Mouse (Mus musculus) layer of hippocampus, adult 11-12 months (tissue): ENCODE results near the gene Taok3.
"Not testable (repeated sequence)": the region's sequence is repeated elsewhere in the genome, so short reads cannot be mapped to it uniquely, and the experiment has no call there.

ENCODE experiments used
- DNase-seq: peaks from one replicate; pipeline ENCODE4 v3.0.0; 2022; ENCODE audit warnings: low spot score

The Taok3 gene

GRCm38 (mm10) chr5:117267913-117268312 lies 148.0 kb downstream of the Taok3 start:
- DNase-seq = no peak

- no peak for DNase-seq
Observed at GRCm38 (mm10) chr5:117268749-117269148, 148.8 kb downstream of the Taok3 start.

GRCm38 (mm10) chr5:117269395-117269794 lies 149.5 kb downstream of the Taok3 start:
- DNase-seq = no peak

DNA sequence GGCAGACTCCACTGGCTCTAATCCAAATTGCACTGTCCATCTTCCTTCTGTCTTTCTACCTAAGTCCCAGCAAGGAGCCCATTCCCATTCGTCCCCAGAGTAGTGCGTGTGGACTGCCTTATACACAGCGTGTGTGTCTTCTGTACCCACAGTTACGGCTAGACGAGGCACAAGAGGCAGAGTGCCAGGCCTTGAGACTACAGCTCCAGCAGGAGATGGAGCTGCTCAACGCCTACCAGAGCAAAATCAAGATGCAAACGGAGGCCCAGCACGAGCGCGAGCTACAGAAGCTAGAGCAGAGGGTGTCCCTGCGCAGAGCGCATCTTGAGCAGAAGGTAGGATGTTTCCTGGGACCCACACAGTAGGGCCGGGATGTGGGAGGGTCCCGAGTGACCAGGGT lies 152.0 kb downstream of the Taok3 start:
- peak; percentile 62 for DNase-seq

DNA sequence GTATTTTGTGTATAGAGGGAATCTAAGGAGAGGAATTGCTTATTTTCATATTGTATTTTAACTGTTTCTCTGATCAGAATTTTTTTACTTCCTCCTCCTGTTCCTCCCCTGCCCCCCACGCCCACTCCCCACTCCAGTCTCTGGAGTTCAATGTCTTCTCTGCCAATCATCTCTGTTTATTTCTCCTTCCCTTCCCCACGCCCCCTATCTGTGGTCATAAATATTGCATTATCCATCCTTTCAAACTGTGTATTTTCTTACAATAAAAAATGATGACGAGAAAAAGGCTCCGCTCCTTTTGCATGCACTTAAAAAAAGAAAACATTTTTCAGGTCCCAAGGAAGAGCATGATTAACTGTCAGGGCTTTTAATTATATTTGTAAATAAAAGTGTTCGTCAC lies 154.9 kb downstream of the Taok3 start:
- no peak for DNase-seq

DNA sequence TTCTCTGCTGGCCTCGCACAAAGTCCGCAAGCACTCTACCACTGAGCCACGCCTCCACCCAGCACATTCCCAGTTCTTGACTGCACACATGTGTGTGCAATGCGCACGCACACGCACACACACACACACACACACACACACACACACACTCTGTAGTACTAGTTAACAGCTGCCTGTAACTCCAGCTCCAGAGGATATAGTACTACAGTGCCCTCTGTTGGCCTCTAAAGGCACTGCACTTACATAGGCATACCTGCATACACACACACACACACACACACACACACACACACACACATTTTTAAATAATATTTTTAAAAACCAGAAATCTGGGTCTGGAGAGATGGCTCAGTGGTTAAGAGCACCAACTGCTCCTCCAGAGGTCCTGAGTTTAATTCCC lies 157.9 kb downstream of the Taok3 start:
- DNase-seq = no peak

DNA sequence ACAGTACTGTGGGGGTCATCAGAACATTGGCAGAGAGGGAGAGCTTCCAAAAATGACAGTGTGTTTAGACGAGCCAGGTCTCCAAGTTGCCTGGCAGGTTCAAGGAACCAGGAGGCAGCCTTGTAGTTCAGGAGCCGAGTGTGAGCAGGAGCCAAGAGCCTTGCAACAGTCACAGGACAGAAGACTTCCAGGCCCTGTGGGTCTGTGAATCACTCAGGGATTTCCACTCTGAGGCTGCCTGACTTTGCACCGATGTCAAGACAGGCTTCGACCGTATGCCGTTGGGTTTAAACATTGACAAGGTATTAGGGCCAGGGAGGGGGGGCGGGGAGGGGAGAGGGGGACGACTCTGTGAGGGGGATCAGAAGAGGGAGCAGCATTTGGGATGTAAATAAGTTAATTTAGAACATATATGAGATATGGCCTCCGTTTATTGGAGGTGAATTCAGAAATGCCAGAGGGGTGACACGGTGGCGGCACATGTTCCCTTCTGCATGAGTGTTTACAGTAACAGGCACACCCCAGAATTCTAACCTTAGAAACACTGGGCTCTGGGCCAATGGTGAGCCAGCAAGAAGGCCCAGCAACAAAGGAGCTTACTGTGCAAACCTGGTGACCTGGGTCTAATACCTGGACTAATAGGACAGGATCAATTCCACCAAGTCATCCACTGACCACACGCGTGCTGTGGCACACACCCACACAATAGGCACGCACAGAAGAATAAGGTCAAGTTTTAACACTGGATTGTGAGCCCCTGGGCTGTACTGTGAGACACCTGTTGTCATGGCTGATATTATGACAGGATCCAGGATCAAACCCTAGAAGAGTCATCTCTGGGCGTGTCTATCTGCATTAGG lies 159.1 kb downstream of the Taok3 start:
- DNase-seq = no peak

DNA sequence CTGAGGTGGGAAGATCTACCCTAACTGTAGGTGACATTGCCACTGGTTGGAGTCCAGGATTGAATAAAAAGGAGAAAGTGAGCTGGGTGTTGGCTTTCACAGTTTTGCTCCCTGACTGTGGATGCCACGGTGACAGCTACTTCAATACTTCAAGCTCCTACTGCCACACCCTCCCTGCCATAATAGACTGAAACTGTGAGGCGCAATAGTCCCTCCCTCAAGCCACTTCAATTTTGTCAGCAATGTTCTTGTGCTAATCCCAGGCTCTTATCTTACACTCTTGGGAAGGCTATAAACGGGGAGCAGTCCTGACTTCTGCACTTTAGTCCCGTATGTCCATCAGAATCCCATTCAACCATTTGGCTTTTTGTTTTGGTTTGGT lies 159.7 kb downstream of the Taok3 start:
- no peak for DNase-seq

DNA sequence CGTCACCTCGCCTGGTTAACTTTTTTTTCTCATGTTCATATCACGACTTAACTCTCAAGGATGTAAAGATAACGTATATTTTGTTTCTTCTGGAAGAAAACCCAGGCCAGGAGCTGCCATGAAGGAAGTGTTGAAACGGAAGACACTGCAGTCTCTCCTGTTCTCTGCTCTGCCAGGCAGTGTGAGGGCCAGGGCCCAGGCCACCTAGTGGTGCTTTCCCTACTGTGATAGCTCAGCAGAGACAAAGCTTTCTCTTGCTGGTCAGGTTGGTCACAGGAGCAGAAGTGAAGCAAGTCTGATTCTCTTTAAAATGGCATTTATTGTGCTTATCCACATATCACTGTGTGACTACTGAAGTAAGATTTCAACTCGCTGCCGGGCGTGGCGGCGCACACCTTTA lies 161.6 kb downstream of the Taok3 start:
- no peak for DNase-seq

- no peak for DNase-seq
Observed at GRCm38 (mm10) chr5:117282360-117282759, 162.4 kb downstream of the Taok3 start.

DNA sequence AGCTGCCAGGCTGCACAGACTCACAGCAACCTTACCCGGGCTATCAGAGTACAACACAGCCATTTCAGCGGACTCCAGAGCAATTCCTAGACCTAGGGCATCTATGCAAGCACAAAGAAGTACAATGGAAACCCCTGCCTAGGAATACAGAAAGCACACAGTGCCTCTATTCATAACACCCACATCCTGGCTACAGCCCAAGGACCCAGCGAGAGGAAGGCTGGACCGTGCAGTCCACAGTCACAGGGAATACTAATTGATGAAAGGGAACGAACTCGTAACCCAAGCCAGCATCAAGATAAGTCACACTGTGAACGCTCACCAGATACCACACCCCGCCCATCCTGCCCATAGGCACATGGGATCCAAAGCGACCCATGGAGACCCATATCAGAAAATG lies 164.1 kb downstream of the Taok3 start:
- DNase-seq = peak; percentile 59

DNA sequence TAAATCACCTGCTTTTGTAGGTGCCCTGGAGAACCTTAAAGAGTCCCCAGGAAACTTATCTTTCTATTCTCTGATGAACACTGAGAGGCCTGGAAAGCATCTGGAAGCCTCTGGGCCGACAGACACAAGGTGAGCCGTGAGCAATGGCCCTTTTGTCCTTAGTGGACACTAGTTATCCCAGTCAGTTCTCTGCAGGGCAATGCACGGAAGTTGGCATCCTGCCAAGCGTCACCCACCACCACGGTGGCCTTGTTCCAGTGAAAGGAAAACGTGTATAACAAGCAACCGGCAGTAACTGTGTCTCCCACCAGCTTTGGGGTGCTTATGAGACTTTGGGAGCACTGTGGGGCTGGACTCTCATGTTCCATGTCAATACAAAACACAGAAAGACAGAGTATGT lies 164.8 kb downstream of the Taok3 start:
- no peak for DNase-seq

DNA sequence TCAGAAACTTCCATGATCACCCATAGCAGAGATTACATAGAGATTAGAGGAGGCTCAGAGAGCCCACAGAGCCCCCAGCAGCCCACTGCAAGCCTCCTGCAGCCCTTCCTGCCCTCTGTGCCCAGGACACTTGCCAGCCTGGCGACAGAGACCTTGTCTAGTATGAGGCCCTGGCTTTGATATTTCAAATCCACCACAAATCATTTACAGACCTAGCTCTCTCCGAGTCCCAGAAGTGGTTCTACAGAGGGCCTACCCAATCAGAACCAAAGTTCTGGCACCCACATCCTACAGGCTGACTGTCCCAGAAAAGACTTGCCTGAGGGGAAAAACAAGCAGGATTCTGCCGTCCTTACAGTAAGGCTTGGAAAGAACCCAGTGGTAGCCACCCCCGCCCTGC lies 165.3 kb downstream of the Taok3 start:
- no peak for DNase-seq

- DNase-seq = no peak
Observed at GRCm38 (mm10) chr5:117286286-117286685, 166.4 kb downstream of the Taok3 start.

DNA sequence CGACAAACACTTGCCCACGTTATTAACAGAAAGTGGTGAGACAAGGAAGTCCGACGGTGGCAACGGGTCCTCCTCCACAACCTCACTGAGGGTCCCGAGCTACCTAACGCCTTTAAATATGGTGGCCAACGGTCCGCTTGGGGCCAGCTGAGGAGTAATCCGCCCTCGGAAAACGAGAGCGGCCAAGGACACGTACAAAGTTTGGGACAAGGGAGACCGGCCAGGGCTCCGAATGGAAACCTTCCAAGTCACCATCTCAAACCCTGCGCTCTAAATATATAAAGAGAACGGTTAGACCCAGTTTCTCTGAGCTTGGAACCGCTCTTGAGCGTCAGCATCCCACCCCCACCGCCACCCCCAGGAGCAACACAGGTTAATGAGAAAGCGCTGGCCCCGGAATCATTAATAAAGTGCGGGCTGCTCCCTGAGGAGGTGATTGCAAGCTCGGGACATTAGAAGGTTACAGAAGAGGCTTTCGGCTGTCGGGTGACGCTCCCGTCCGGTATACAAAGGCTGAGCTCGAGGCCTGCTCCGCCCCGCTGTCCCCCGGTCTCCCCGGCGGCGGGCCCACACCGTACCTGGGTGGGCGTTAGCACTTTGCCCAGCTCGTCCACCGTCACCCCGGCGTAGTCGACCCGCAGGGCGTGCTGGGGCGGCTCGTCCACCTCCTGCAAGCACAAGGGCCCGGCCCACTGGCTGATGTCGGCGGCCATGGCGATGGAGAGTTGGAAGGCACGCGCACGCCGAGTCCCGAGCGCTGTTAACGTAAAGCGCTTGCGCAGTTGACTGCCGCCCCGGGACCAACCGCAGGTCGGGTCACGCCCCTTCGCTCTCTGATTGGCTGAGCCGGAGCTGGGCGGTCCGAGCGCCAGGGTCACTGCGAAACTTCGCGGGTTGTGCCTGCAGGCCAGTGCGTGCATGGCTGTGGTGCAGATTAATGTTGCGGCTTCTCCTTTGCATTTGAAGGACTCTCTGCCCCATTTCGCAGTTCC lies 167.2 kb downstream of the Taok3 start, which contains the start of gene Pebp1:
Gene Pebp1 (minus strand): TSS at position 795 of the 992 bp plus-strand sequence.
- peak; percentile 94 for DNase-seq

- no peak for DNase-seq
Observed at GRCm38 (mm10) chr5:117289646-117290045, 169.7 kb downstream of the Taok3 start.

GRCm38 (mm10) chr5:117290081-117290480 lies 170.2 kb downstream of the Taok3 start:
- DNase-seq = no peak

DNA sequence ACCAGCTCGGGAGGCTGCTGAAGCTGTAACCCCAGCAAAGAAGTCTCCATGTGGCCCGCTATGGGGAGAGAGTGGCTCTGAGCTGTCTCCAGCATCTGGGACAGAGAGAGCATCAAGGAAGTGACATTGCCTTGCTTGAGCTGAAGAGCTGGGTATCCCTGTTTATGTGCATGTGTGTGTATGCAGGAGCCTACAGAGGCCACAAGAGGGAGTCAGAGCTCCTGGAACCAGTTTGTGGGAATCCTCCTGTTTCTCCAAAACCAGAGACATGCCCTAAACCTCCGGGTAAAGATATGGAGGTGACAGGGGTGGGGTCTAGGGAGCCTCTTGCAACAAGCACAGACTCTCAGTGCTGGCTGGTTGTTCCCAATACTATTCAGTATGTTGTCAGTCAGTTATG lies 171.4 kb downstream of the Taok3 start:
- DNase-seq = no peak

- no peak for DNase-seq
Observed at GRCm38 (mm10) chr5:117292547-117292946, 172.6 kb downstream of the Taok3 start.

DNA sequence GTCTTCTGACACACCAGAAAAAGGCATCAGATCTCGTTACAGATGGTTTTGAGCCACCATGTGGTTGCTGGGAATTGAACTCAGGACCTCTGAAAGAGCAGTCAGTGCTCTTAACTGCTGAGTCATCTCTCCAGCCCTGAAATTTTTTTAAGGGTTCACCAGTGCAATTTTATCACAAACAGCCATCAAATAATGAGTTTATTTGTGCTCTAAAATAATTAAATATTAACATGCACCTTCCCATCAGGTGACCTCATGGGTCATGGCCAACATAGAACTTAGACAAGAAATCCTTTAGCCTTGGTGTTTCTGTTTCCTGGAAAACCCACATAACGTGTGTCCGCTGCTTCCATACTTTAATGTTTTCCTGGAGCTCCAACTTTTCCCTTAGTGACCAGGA lies 173.8 kb downstream of the Taok3 start:
- DNase-seq = not testable (repeated sequence)

- DNase-seq = no peak
Observed at GRCm38 (mm10) chr5:117295011-117295410, 175.1 kb downstream of the Taok3 start.

- no peak for DNase-seq
Observed at GRCm38 (mm10) chr5:117302899-117303298, 183.0 kb downstream of the Taok3 start.
